Mouse (Mus musculus) heart, adult 9 months (tissue): Measurements from ENCODE around the gene Itpr2.
"Not testable (repeated sequence)": the region's sequence is repeated elsewhere in the genome, so short reads cannot be mapped to it uniquely, and the experiment has no call there.

Experiments used
- DNase-seq, 2 experiments: peaks; one replicate each; pipeline ENCODE4 v3.0.0; 2022; ENCODE audit warnings: low spot score in 2 of 2

Gene Itpr2

GRCm38 (mm10) chr6:146468361-146468760, 33.7 kb downstream of the Itpr2 start:
- DNase-seq, result no peak

- DNase-seq, result not testable (repeated sequence)
Measured at GRCm38 (mm10) chr6:146464645-146465042, 37.4 kb downstream of the Itpr2 start.

- DNase-seq, result no peak
Measured at GRCm38 (mm10) chr6:146464014-146464644, 37.9 kb downstream of the Itpr2 start.

- no peak for DNase-seq
Measured at GRCm38 (mm10) chr6:146460936-146461335, 41.1 kb downstream of the Itpr2 start.

- DNase-seq, result no peak
Measured at GRCm38 (mm10) chr6:146458436-146458835, 43.6 kb downstream of the Itpr2 start.

- DNase-seq, result no peak
Measured at GRCm38 (mm10) chr6:146456741-146457140, 45.3 kb downstream of the Itpr2 start.

GRCm38 (mm10) chr6:146454520-146455511, 47.2 kb downstream of the Itpr2 start:
- DNase-seq, result no peak

- DNase-seq, result no peak
Measured at GRCm38 (mm10) chr6:146452474-146452873, 49.5 kb downstream of the Itpr2 start.

- no peak for DNase-seq
Measured at GRCm38 (mm10) chr6:146446032-146446704, 55.9 kb downstream of the Itpr2 start.

- DNase-seq, result no peak
Measured at GRCm38 (mm10) chr6:146439826-146440225, 62.2 kb downstream of the Itpr2 start.

GRCm38 (mm10) chr6:146439071-146439818, 62.8 kb downstream of the Itpr2 start:
- DNase-seq, result no peak

GRCm38 (mm10) chr6:146438057-146438456, 64.0 kb downstream of the Itpr2 start:
- no peak for DNase-seq

- no peak for DNase-seq
Measured at GRCm38 (mm10) chr6:146436916-146437496, 65.0 kb downstream of the Itpr2 start.

- DNase-seq, result no peak
Measured at GRCm38 (mm10) chr6:146434217-146434616, 67.8 kb downstream of the Itpr2 start.

- no peak for DNase-seq
Measured at GRCm38 (mm10) chr6:146432218-146432865, 69.7 kb downstream of the Itpr2 start.

GRCm38 (mm10) chr6:146431777-146432176, 70.2 kb downstream of the Itpr2 start:
- DNase-seq, result no peak

GRCm38 (mm10) chr6:146429694-146430380, 72.2 kb downstream of the Itpr2 start:
- peak in 1 of 2 experiments; percentile 27 for DNase-seq

GRCm38 (mm10) chr6:146424778-146425177, 77.2 kb downstream of the Itpr2 start:
- no peak for DNase-seq

GRCm38 (mm10) chr6:146424326-146424725, 77.7 kb downstream of the Itpr2 start:
- no peak for DNase-seq

- DNase-seq, result no peak
Measured at GRCm38 (mm10) chr6:146420718-146421117, 81.3 kb downstream of the Itpr2 start.
